Mouse (Mus musculus) embryonic stem cell, embryonic (primary cell): ENCODE results near the gene Sesn1.

Experiments used
- CTCF ChIA-PET, 4 experiments: fragments of 300-600 bp in 2 of 4; fragments of 350-600 bp in 2 of 4; sonication (Branson Sonifier 250); formaldehyde crosslinking; loops; one replicate each; lab custom pipeline; 2022; ENCODE audit warnings: inconsistent platforms in 2 of 4; lab: Charles Lee
- POLR2A ChIA-PET, 4 experiments: fragments of 300-600 bp in 2 of 4; fragments of 350-600 bp in 2 of 4; sonication (Branson Sonifier 250); formaldehyde crosslinking; loops; one replicate each; lab custom pipeline; 2022; ENCODE audit warnings: antibody characterized with exemption in 4 of 4, inconsistent platforms in 1 of 4; lab: Charles Lee

The Sesn1 gene

GRCm38 (mm10) chr10:41881438-41881837, 71.7 kb downstream of the Sesn1 start:
- CTCF ChIA-PET = interaction anchor here in 1 of 4 experiments (0.5 to 0.6 kb wide), 2 partner anchors 446 to 885 kb away, joined by 3 to 4 read pairs; no protein-coding TSS in a partner anchor

GRCm38 (mm10) chr10:41883741-41884575, 74.2 kb downstream of the Sesn1 start:
- POLR2A ChIA-PET = interaction anchor here in 2 of 4 experiments (0.5 to 1.1 kb wide), 2 partner anchors 8 to 208 kb away, joined by 4 to 6 read pairs; no protein-coding TSS in a partner anchor
- CTCF ChIA-PET = no interaction called here

More at GRCm38 (mm10) chr10:41881438-41881837, 71.7 kb downstream of the Sesn1 start:
- POLR2A ChIA-PET = interaction anchor here in 2 of 4 experiments (1.1 to 1.5 kb wide), 5 partner anchors 9 to 50 kb away, joined by 3 to 4 read pairs (median 3); no protein-coding TSS in a partner anchor

DNA sequence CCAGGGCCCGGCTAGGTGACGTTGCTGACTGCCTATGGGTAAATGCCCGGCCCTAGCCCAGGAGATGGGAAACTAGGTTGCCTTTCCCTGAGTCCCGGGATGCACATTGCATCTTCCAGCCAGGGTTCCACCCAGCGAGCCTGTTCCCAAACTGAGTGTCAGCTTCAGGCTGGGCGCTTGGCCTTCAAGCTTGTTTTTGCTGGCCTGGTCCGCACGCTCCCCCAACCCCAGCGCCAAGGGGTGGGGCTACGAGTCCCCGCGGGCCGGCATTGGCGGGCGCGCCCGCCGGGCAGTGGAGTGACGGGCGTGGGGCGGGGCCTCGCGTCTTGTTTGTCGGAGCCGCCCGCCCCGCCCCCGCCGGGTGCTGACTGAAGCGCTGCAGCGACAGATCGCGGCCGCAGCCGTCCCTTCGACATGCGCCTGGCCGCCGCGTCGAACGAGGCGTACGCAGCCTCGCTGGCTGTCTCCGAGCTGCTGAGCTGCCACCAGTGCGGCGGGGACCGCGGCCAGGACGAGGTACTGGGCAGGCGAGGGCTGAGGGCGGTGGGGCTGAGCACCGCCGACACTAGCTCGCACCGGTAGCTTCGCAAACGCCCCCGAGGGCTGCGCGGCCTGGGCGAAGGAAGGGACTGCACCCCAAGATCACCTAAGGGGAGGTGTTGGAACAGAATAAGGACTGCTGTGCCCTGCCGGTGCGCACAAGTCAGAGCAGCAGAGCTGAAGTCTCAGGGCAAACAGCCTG, 77.5 kb downstream of the Sesn1 start:
- CTCF ChIA-PET = interaction anchor here (0.5 to 1.5 kb wide), 9 partner anchors 35 to 404 kb away, joined by 3 to 4 read pairs (median 3); partner anchors contain the start of gene Cd164 (in 1 of the 4)

DNA sequence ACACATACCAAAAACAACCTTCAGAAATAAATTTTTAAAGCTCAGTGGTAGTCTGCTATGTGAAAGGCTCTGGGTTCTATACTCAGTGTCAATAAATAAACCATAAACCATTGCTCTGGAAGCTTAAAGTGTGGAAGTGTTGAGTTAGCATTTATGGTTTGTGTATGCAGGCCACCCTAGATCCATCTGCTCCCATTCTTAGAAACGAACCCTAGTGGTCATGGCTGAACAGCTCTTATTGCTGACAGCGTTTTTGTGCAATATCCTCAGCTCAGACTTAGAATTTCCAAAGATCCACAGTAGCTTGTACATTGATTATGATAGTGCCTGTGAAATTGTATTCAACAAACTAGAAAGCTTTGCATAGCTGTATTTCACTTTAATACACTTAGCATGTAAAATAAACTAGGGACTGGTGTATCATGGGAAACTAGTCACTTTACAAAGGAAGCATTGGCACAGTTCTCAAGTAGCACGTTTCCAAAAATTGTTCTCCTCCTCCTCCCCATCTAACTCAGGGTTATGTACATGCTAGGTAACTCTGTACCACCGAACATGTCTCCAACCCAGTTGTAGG, 78.7 kb downstream of the Sesn1 start:
- CTCF ChIA-PET = interaction anchor here in 2 of 4 experiments (0.6 to 0.8 kb wide), 2 partner anchors 403 to 453 kb away, joined by 3 read pairs; no protein-coding TSS in a partner anchor
- POLR2A ChIA-PET = interaction anchor here in 3 of 4 experiments (0.5 to 2.8 kb wide), 11 partner anchors 9 to 437 kb away, joined by 3 to 12 read pairs (median 5); no protein-coding TSS in a partner anchor

More for the DNA sequence above, 77.5 kb downstream of the Sesn1 start:
- POLR2A ChIA-PET = interaction anchor here in 3 of 4 experiments (0.7 to 2.8 kb wide), 27 partner anchors 9 to 793 kb away, joined by 3 to 12 read pairs (median 4); partner anchors contain the start of gene Cd164 (in 1 of the 3)

- ChIA-PET POLR2A (interaction anchor here in 2 of 4 experiments (0.6 to 2.8 kb wide), 7 partner anchors 8 to 178 kb away, joined by 3 to 8 read pairs (median 4); no protein-coding TSS in a partner anchor), CTCF (no interaction called here)
Observed at GRCm38 (mm10) chr10:41889566-41889965, 79.8 kb downstream of the Sesn1 start.

- POLR2A ChIA-PET = interaction anchor here in 2 of 4 experiments (0.9 to 1.5 kb wide), 2 partner anchors 9 kb away, joined by 3 to 4 read pairs; no protein-coding TSS in a partner anchor
- CTCF ChIA-PET = no interaction called here
Observed at GRCm38 (mm10) chr10:41890537-41890936, 80.8 kb downstream of the Sesn1 start.

DNA sequence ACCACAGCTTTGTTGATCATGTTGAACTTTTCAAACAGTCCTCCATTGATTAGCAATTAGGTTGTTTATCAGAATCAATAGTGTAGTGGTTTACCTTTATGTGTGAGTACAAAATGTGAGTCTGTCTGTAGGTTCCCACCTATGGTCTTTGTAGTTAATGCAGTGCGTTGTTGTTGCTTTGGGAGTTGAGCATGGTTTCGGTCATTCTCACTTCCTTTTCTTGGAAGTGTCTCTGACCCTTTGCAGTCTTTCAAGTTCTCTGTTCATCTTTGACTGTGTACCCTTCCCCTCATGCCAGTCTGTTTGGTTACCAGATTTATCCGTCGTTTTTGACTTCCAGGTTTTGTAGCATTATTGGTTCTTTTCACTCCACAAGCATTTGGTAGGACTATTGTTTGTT, 81.6 kb downstream of the Sesn1 start:
- ChIA-PET CTCF (interaction anchor here in 1 of 4 experiments (0.7 kb wide), 1 partner anchor 719 kb away, joined by 3 read pairs; no protein-coding TSS in a partner anchor), POLR2A (no interaction called here)

DNA sequence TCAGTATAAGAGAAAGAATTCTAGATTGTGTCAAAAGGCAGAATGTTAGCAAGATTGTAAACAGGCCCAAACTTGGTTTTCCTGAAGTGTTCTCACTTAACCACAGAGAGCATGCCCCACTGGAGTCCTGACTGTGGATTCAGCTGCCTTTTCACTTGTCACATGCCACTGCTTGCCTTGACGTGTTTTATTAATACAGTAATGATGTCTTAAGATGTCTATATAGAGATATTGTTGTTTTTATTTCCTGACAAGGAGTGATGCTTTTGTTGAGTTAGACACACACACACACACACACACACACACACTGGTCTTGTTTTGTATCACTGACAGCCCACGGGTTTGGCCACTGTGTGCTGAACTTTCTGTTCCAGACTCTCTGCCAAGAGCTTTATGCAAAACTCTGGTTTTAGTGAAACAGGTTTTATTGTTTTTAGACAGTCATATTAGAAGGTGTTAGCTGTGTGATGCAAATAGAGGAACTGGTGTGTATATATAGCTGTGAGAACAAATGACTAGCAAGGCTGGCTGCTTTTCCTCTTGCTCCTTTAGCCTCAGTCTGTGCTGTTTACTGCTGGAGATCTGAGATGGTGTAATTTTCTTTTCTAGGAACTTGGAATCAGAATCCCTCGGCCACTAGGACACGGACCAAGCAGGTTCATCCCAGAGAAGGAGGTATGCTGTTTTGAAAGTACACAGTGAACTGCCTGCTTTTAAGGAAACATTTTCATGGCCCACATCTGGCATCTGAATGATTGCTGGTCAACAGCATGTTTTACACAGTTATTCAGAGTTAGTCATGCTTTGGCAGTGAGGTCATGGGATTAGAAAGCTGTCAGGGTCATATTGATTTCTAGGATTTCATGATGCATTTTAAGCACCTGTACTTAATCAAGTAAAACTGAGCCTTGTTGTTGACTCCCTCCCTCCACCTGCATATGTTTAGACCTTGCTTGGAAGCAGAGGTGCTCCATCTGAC, 84.0 kb downstream of the Sesn1 start:
- POLR2A ChIA-PET = interaction anchor here in 2 of 4 experiments (0.6 to 1.4 kb wide), 3 partner anchors 8 to 371 kb away, joined by 3 to 4 read pairs (median 3); no protein-coding TSS in a partner anchor

GRCm38 (mm10) chr10:41896425-41896824, 86.7 kb downstream of the Sesn1 start:
- ChIA-PET CTCF (interaction anchor here in 1 of 4 experiments (0.5 kb wide), 1 partner anchor 33 kb away, joined by 4 read pairs; no protein-coding TSS in a partner anchor), POLR2A (no interaction called here)

More for the DNA sequence above, 84.0 kb downstream of the Sesn1 start:
- CTCF ChIA-PET = interaction anchor here in 2 of 4 experiments (0.6 to 1.0 kb wide), 2 partner anchors 64 to 215 kb away, joined by 3 read pairs; no protein-coding TSS in a partner anchor

- POLR2A ChIA-PET = interaction anchor here in 1 of 4 experiments (1.3 kb wide), 1 partner anchor 10 kb away, joined by 5 read pairs; no protein-coding TSS in a partner anchor
- CTCF ChIA-PET = no interaction called here
Observed at GRCm38 (mm10) chr10:41896865-41897264, 87.1 kb downstream of the Sesn1 start.

GRCm38 (mm10) chr10:41901456-41901855, 91.7 kb downstream of the Sesn1 start:
- CTCF ChIA-PET = no interaction called here
- POLR2A ChIA-PET = interaction anchor here in 1 of 4 experiments (0.6 to 3.4 kb wide), 4 partner anchors 10 to 362 kb away, joined by 3 to 12 read pairs (median 3); no protein-coding TSS in a partner anchor

DNA sequence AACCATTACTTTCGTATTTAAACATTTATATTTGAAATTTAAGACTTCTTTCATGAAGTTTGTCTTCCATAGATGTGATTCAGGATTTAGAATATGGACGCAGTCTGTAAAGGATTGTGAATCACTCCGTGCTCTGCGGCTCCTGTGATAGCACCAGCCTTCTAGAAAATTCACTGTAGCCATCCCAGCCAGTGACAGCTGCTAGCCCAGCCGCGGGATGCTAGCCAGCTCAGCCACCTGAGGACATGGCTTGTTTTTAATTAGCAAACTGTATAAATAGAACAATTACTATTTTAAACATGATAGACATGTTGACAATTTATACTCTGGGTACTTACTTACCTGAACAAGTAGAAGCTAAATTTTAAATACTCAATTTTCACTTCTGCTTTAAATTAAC, 92.1 kb downstream of the Sesn1 start:
- POLR2A ChIA-PET = interaction anchor here in 1 of 4 experiments (0.6 to 3.4 kb wide), 5 partner anchors 9 to 362 kb away, joined by 3 to 12 read pairs (median 3); no protein-coding TSS in a partner anchor
- CTCF ChIA-PET = no interaction called here

GRCm38 (mm10) chr10:41907473-41907872, 97.7 kb downstream of the Sesn1 start:
- POLR2A ChIA-PET = interaction anchor here in 1 of 4 experiments (0.8 to 1.2 kb wide), 2 partner anchors 18 to 51 kb away, joined by 3 read pairs; no protein-coding TSS in a partner anchor
- CTCF ChIA-PET = no interaction called here

GRCm38 (mm10) chr10:41907950-41908349, 98.2 kb downstream of the Sesn1 start:
- ChIA-PET CTCF (no interaction called here), POLR2A (interaction anchor here in 2 of 4 experiments (0.8 to 1.2 kb wide), 3 partner anchors 19 to 50 kb away, joined by 3 read pairs; no protein-coding TSS in a partner anchor)

DNA sequence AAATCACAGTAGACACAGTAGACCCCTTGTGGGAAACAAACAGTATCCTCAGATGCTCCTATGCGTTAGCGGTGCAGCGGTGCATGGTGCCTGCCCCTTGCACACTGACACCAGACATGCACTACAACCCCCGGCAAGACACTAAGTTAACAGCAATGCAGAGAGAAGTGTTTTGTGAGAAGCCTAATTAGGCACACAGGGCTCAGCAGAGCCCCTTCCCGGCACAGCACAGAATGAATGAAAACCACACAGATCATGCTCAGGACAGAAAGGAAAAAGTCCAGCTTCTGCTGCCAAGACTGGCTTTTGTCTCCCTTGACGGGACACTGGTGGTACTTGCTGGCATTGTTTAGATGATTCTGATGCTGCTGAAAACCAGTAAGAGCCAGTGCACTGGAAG, 99.2 kb downstream of the Sesn1 start:
- POLR2A ChIA-PET = interaction anchor here in 2 of 4 experiments (1.2 to 1.8 kb wide), 2 partner anchors 20 to 22 kb away, joined by 3 to 5 read pairs; no protein-coding TSS in a partner anchor
- CTCF ChIA-PET = no interaction called here

GRCm38 (mm10) chr10:41912290-41912994, 102.7 kb downstream of the Sesn1 start:
- ChIA-PET CTCF (no interaction called here), POLR2A (no interaction called here)
